Mouse (Mus musculus): ENCODE measurements around the gene 6030408B16Rik.

DNA sequence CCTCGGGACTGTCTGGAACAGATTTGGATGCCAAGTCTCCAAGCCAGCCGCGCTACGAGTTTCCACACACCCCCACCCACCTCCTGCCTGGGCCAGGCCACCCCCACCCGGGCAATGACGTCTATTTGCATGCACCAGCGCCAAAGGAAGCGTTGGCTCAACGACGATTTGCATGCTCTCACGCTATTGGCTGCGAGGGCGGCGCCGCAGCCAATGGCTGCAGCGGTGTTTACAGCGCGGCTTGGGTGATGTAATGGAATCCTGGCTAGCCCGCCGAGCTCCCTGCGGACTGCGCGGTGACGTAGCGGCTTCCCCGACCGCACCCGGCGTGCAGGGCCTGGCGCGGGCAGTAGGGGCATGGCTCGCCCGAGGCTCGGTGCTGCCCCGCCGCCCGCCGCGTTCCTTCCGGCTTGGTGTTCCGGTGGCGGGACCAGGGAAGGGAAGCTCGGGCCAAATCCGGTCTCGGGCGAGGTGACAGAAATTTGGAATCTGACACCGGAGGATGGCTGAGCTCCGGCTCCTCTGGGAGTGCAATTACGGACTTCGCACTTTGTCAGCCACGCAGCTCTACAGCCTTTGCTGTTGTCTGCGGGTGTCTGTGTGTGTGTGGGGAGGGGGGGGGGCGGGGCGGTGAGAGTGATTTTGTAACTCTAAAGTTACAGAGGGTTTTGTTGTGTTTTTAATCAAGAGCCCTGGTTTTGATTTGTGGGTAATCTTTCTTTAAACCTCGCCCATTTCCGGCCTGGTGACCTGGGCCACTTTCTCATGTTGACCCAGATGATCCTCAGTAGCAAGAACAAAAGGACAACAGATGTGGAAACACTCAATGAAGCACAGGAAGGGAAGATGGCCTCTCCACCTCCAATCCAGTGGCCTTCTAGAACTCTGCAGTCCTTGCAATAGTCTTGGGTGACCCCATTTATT, 46.5 kb upstream of the 6030408B16Rik start:
- peak; percentile 25; the same call in 1 of the 2 replicates for TF ChIP-seq CTCF (conservative IDR thresholded peaks at IDR 0.05; ENCODE audit: insufficient read depth, insufficient read length, low read depth, low read length)
- TF ChIP-seq POLR2A (IDR thresholded peaks at IDR 0.05; ENCODE audit: low read depth, low read length): peak; percentile 30

All from kidney, adult 2 months (tissue).